Mouse (Mus musculus) liver, embryonic 14.5 days (tissue): Measurements from ENCODE around the gene Alg14.

ENCODE experiments used
- CTCF ChIP-seq: IDR thresholded peaks from 2 replicates; pipeline ENCODE4 v1.5.1; 2016; ENCODE audit warnings: antibody characterized with exemption, low read depth, control low read depth
- EP300 ChIP-seq: IDR thresholded peaks from 2 replicates; pipeline ENCODE4 v1.6.1; 2016; ENCODE audit warnings: antibody characterized with exemption, low read depth

GRCm38 (mm10) chr3:121308935-121309334 is 17.4 kb downstream of the Alg14 start:
- no peak for TF ChIP-seq EP300
- no peak for TF ChIP-seq CTCF
